ENCODE assay signal across 16 mouse cellular contexts in the genomic region with DNA sequence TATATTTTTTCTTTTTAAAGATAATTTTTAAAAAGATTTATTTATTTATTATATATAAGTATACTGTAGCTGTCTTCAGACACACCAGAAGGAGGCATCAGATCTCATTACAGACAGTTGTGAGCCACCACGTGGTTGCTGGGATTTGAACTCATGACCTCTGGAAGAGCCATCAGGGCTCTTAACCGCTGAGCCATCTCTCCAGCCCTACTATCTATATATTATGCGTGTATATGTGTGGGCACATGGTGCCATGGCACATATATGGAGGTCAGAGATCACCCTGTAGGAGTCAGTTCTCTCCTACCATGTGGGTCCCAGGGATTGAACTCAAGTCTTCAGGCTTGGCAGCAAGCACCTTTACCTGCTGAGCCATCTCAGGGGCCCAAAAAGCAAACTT. TPM values are rescaled to one million over a fixed set of nuclear protein-coding genes. Genes with fewer than 3 reads are reported as not detected.
A peak's percentile ranks its signal among the peaks of the same experiment; 100 is the strongest.
DNase-seq lines count a peak whose midpoint lies in the region; ATAC-seq and TF ChIP-seq lines count a peak whose summit lies in the region.
"Had no signal": no experiment of that assay in that cellular context is flagged by ENCODE, and none has a peak within 500 bp of the region (broad histone marks: within the 10 kb centered on the region; RNA-seq: fewer than 3 reads in every experiment).

No protein-coding gene starts in this region.

- H3K36me3 ChIP-seq in midbrain, embryonic 11.5 days (ENCODE audit: control insufficient read depth, insufficient read depth, low read length) = no peaks in the 10 kb centered on the region
- no peaks in the 10 kb centered on the region for H3K36me3 ChIP-seq in midbrain, postnatal 0 days (ENCODE audit: insufficient read depth, low read length)

- TF ChIP-seq CTCF in midbrain, postnatal 0 days (IDR thresholded peaks at IDR 0.05) = no peak

- H3K9me3 ChIP-seq in midbrain, embryonic 11.5 days (ENCODE audit: control insufficient read depth, low read length) = no peaks in the 10 kb centered on the region
- no peaks in the 10 kb centered on the region for H3K9me3 ChIP-seq in midbrain, postnatal 0 days (ENCODE audit: low read length)
- H3K9me3 ChIP-seq: G1E had no signal

- no peak overlapping the region for H3K4me3 ChIP-seq in midbrain, embryonic 11.5 days (ENCODE audit: low read depth, low read length)
- H3K4me3 ChIP-seq in midbrain, postnatal 0 days (ENCODE audit: low read depth, low read length) = no peak overlapping the region

- no peak overlapping the region for H3K9ac ChIP-seq in midbrain, embryonic 11.5 days (ENCODE audit: low read length)
- H3K9ac ChIP-seq in midbrain, postnatal 0 days (replicated peaks; ENCODE audit: low read length, poor library complexity, severe bottlenecking) = no peak overlapping the region

- peak; percentile 54 for DNase-seq in heart, adult 11 months
- DNase-seq in heart, adult 9 months (ENCODE audit: low spot score in 2 of 2) = no peak
- peak; percentile 56 for DNase-seq in midbrain, embryonic 11.5 days (ENCODE audit: low spot score, missing footprints)
- DNase-seq in midbrain, postnatal 0 days (ENCODE audit: low spot score) = no peak
- DNase-seq: adrenal gland, adult 2 months; adrenal gland, adult 8-10 months; cerebellum, adult 11 months; cerebellum, adult 11-12 months; cerebellum, adult 18-20 months had no signal

- no peaks in the 10 kb centered on the region for H3K27me3 ChIP-seq in midbrain, embryonic 11.5 days (ENCODE audit: control insufficient read depth, insufficient read depth, low read length)
- H3K27me3 ChIP-seq in midbrain, postnatal 0 days (ENCODE audit: insufficient read depth, low read length) = no peaks in the 10 kb centered on the region
- H3K27me3 ChIP-seq: CH12.LX, Patski had no signal

- H3K27ac ChIP-seq in midbrain, embryonic 11.5 days (ENCODE audit: low read depth, low read length) = no peak overlapping the region
- no peak overlapping the region for H3K27ac ChIP-seq in midbrain, postnatal 0 days (ENCODE audit: low read depth, low read length)

- 87% methylated on average over 3 of the region's 3 CpGs for WGBS in midbrain, embryonic 11.5 days
- 94% methylated on average over 3 of the region's 3 CpGs for WGBS in midbrain, postnatal 0 days

- ATAC-seq in midbrain, embryonic 11.5 days (ENCODE audit: low FRiP score) = no peak
- no peak for ATAC-seq in midbrain, postnatal 0 days (ENCODE audit: low FRiP score)
- ATAC-seq: Patski had no signal

- H3K4me1 ChIP-seq in midbrain, embryonic 11.5 days (ENCODE audit: control insufficient read depth, insufficient read depth, low read length) = peaks cover 11% of the 10 kb centered on the region
- H3K4me1 ChIP-seq in midbrain, postnatal 0 days (ENCODE audit: insufficient read depth, low read length) = no peaks in the 10 kb centered on the region; the same call in 1 of the 2 replicates

- H3K4me2 ChIP-seq in midbrain, embryonic 11.5 days = no peak overlapping the region
- no peak overlapping the region for H3K4me2 ChIP-seq in midbrain, postnatal 0 days (ENCODE audit: low read depth, low read length, poor library complexity, severe bottlenecking)

RNA-seq across cellular contexts. Expression of a gene that starts 58.4 kb away (rescaled TPM):
- 0.94 and 2.5 TPM in 2 replicates for polyA plus RNA-seq in midbrain, embryonic 11.5 days (2014; fragmentation: Nextera tagmentation; extraction: Ambion mirVana)
- not detected in 2 replicates for total RNA-seq in midbrain, postnatal 0 days (2014; rRNA removed)
- polyA plus RNA-seq in midbrain, postnatal 0 days (2015; fragmentation: Nextera tagmentation; extraction: Ambion mirVana) = 0.96 and 1.9 TPM in 2 replicates
- total RNA-seq: adrenal gland, postnatal 25 days had no signal
- polyA plus RNA-seq: activated CD4-positive, CD25-positive, alpha-beta regulatory T cell, adult 4 months; brain, embryonic 14.5 days; CD4-positive, CD25-positive, alpha-beta regulatory T cell, adult 4 months had no signal

RNA-seq across cellular contexts. Expression of a gene that starts 58.8 kb away (rescaled TPM):
- polyA plus RNA-seq in midbrain, embryonic 11.5 days (2014; fragmentation: Nextera tagmentation; extraction: Ambion mirVana) = 114 and 118 TPM in 2 replicates
- total RNA-seq in midbrain, postnatal 0 days (2014; rRNA removed) = 116 and 133 TPM in 2 replicates
- 49.1 and 55.8 TPM in 2 replicates for polyA plus RNA-seq in midbrain, postnatal 0 days (2015; fragmentation: Nextera tagmentation; extraction: Ambion mirVana)

Comparison
In these comparisons a context has a peak if more than half of its experiments do, and no peak if none do; other contexts are left out.
1. DNase-seq: peak in heart, adult 11 months (single experiment) and midbrain, embryonic 11.5 days (single experiment); none in heart, adult 9 months (0 of 2) and midbrain, postnatal 0 days (single experiment).